ENCODE assay signal across 14 mouse cellular contexts in genomic region chr8:107522555-107522833, GRCm38 (mm10).
DNase-seq lines count a peak whose midpoint lies in the region; ATAC-seq and TF ChIP-seq lines count a peak whose summit lies in the region.
"Had no signal": no experiment of that assay in that cellular context is flagged by ENCODE, and none has a peak within 500 bp of the region (broad histone marks: within the 10 kb centered on the region; RNA-seq: fewer than 3 reads in every experiment).

No protein-coding gene starts in this region.

- no peak for TF ChIP-seq CTCF in layer of hippocampus, adult 2 months (conservative IDR thresholded peaks at IDR 0.05)

- peaks cover 3% of the 10 kb centered on the region; the same call in 1 of the 2 replicates for H3K36me3 ChIP-seq in forebrain, embryonic 16.5 days (ENCODE audit: control insufficient read depth, insufficient read depth)
- H3K36me3 ChIP-seq in forebrain, embryonic 11.5 days (ENCODE audit: control insufficient read depth, insufficient read depth, low read length) = no peaks in the 10 kb centered on the region
- H3K36me3 ChIP-seq in limb, embryonic 11.5 days (ENCODE audit: control insufficient read depth, insufficient read depth, low read length) = peaks cover 7% of the 10 kb centered on the region; the same call in 1 of the 2 replicates

- DNase-seq in forebrain, embryonic 11.5 days (ENCODE audit: low spot score) = no peak
- DNase-seq in layer of hippocampus, adult 2 months (ENCODE audit: low spot score in 2 of 2) = no peak
- no peak for DNase-seq in layer of hippocampus, postnatal 36 days
- DNase-seq in brain, adult 2 months (ENCODE audit: low read depth, low spot score) = peak; percentile 78
- DNase-seq in limb, embryonic 11.5 days (ENCODE audit: low spot score) = no peak
- no peak for DNase-seq in spleen, adult 12 weeks (ENCODE audit: low spot score)
- DNase-seq in urinary bladder, postnatal 36 days (ENCODE audit: low spot score in 2 of 2) = no peak
- DNase-seq: cerebellum, postnatal 14 days; heart, adult 11 months; kidney, postnatal 4 days; lung, postnatal 14 days; midbrain, embryonic 14.5 days had no signal

- H3K9ac ChIP-seq in forebrain, embryonic 16.5 days (replicated peaks; ENCODE audit: low read depth, low read length) = no peak overlapping the region
- H3K9ac ChIP-seq in forebrain, embryonic 11.5 days (ENCODE audit: low read length) = no peak overlapping the region
- no peak overlapping the region for H3K9ac ChIP-seq in limb, embryonic 11.5 days (ENCODE audit: low read length)
- H3K9ac ChIP-seq: liver, embryonic 15.5 days had no signal

- no peak overlapping the region for H3K27ac ChIP-seq in forebrain, embryonic 16.5 days (ENCODE audit: low read length)
- H3K27ac ChIP-seq in forebrain, embryonic 11.5 days (ENCODE audit: low read depth, low read length) = no peak overlapping the region
- peak overlapping the region; percentile 59 for H3K27ac ChIP-seq in layer of hippocampus, adult 2 months
- H3K27ac ChIP-seq in limb, embryonic 11.5 days (replicated peaks; ENCODE audit: low read depth, low read length) = peak overlapping the region; percentile 81
- H3K27ac ChIP-seq: liver, embryonic 15.5 days had no signal

- H3K4me1 ChIP-seq in forebrain, embryonic 16.5 days (replicated peaks; ENCODE audit: control insufficient read depth, insufficient read depth, low read length) = no peaks in the 10 kb centered on the region
- H3K4me1 ChIP-seq in forebrain, embryonic 11.5 days (replicated peaks; ENCODE audit: control insufficient read depth, insufficient read depth, low read length) = no peaks in the 10 kb centered on the region; the same call in 1 of the 2 replicates
- peaks cover 10% of the 10 kb centered on the region; the same call in 1 of the 2 replicates for H3K4me1 ChIP-seq in limb, embryonic 11.5 days (ENCODE audit: control insufficient read depth, insufficient read depth, low read length)

- H3K4me2 ChIP-seq in forebrain, embryonic 16.5 days (ENCODE audit: low read length) = no peak overlapping the region
- H3K4me2 ChIP-seq in forebrain, embryonic 11.5 days (ENCODE audit: low read depth, low read length, severe bottlenecking) = no peak overlapping the region
- H3K4me2 ChIP-seq in limb, embryonic 11.5 days (ENCODE audit: low read depth, severe bottlenecking) = no peak overlapping the region
- H3K4me2 ChIP-seq: liver, embryonic 15.5 days had no signal

- ATAC-seq in forebrain, embryonic 16.5 days = peak; percentile 38; the same call in 1 of the 2 replicates
- ATAC-seq in forebrain, embryonic 11.5 days (replicated peaks; ENCODE audit: low FRiP score) = no peak
- ATAC-seq in limb, embryonic 11.5 days (ENCODE audit: insufficient number of reproducible peaks, low FRiP score, low TSS enrichment, low read depth) = peak; percentile 86

- no peak overlapping the region for H3K4me3 ChIP-seq in forebrain, embryonic 16.5 days (replicated peaks; ENCODE audit: low read length)
- H3K4me3 ChIP-seq in forebrain, embryonic 11.5 days (ENCODE audit: low read depth, low read length) = no peak overlapping the region
- no peak overlapping the region for H3K4me3 ChIP-seq in layer of hippocampus, adult 2 months
- no peak overlapping the region for H3K4me3 ChIP-seq in limb, embryonic 11.5 days (ENCODE audit: low read depth, low read length)
- H3K4me3 ChIP-seq: liver, embryonic 15.5 days had no signal

- no peaks in the 10 kb centered on the region for H3K9me3 ChIP-seq in forebrain, embryonic 16.5 days (ENCODE audit: control insufficient read depth, low read length)
- H3K9me3 ChIP-seq in forebrain, embryonic 11.5 days (ENCODE audit: control insufficient read depth, low read length) = no peaks in the 10 kb centered on the region
- no peaks in the 10 kb centered on the region for H3K9me3 ChIP-seq in limb, embryonic 11.5 days (ENCODE audit: control insufficient read depth, low read length)
- H3K9me3 ChIP-seq: liver, embryonic 15.5 days had no signal

- 59% methylated on average over 4 of the region's 4 CpGs for WGBS in forebrain, embryonic 16.5 days
- 86% methylated on average over 4 of the region's 4 CpGs for WGBS in forebrain, embryonic 11.5 days
- WGBS in limb, embryonic 11.5 days = 52% methylated on average over 4 of the region's 4 CpGs

- H3K27me3 ChIP-seq in forebrain, embryonic 16.5 days (replicated peaks; ENCODE audit: control insufficient read depth, insufficient read depth, low read length) = no peaks in the 10 kb centered on the region
- no peaks in the 10 kb centered on the region for H3K27me3 ChIP-seq in forebrain, embryonic 11.5 days (ENCODE audit: control insufficient read depth, insufficient read depth, low read length)
- H3K27me3 ChIP-seq in limb, embryonic 11.5 days (ENCODE audit: control insufficient read depth, insufficient read depth, low read length) = no peaks in the 10 kb centered on the region
- H3K27me3 ChIP-seq: liver, embryonic 15.5 days had no signal

Comparison
In these comparisons a context has a peak if more than half of its experiments do, and no peak if none do; other contexts are left out.
1. H3K27ac ChIP-seq: peak in layer of hippocampus, adult 2 months (single experiment) and limb, embryonic 11.5 days (single experiment); none in forebrain, embryonic 16.5 days (single experiment) and forebrain, embryonic 11.5 days (single experiment).